Mouse (Mus musculus) kidney, embryonic 15.5 days (tissue): Measurements from ENCODE around the gene Sgf29. TPM values are rescaled to one million over a fixed set of nuclear protein-coding genes. Genes with fewer than 3 reads are reported as not detected.

Experiments used
- ATAC-seq: fragments of 200-750 bp; cut with Nextera tagmentation; replicated peaks from 2 replicates; pipeline ENCODE4 v1.8.0; 2017; ENCODE audit warnings: moderate TSS enrichment; ENCODE audit not compliant: low FRiP score
- H3K27ac ChIP-seq: fragments of 300-500 bp; sonication (generic); 2 replicates; pipeline ENCODE4 v1.5.1; 2015; ENCODE audit warnings: mild to moderate bottlenecking, inconsistent platforms
- H3K27me3 ChIP-seq: fragments of 300-500 bp; sonication (generic); 2 replicates; pipeline ENCODE4 v1.6.1; 2015; ENCODE audit warnings: inconsistent platforms
- H3K36me3 ChIP-seq: fragments of 300-500 bp; sonication (generic); 2 replicates; pipeline ENCODE4 v1.6.1; 2015; ENCODE audit warnings: inconsistent platforms
- H3K4me1 ChIP-seq: fragments of 300-500 bp; sonication (generic); 2 replicates; pipeline ENCODE4 v1.6.1; 2015; ENCODE audit warnings: inconsistent platforms
- H3K4me2 ChIP-seq: fragments of 300-500 bp; sonication (generic); 2 replicates; pipeline ENCODE4 v1.6.1; 2015; ENCODE audit warnings: moderate library complexity, mild to moderate bottlenecking, inconsistent platforms
- H3K4me3 ChIP-seq: fragments of 300-500 bp; sonication (generic); replicated peaks from 2 replicates; pipeline ENCODE4 v1.5.1; 2015; ENCODE audit warnings: mild to moderate bottlenecking, inconsistent platforms
- H3K9ac ChIP-seq: fragments of 300-500 bp; sonication (generic); 2 replicates; pipeline ENCODE4 v1.6.1; 2015; ENCODE audit warnings: mild to moderate bottlenecking, inconsistent platforms
- H3K9me3 ChIP-seq: fragments of 300-500 bp; sonication (generic); replicated peaks from 2 replicates; pipeline ENCODE4 v1.6.1; 2016; ENCODE audit warnings: inconsistent platforms
- WGBS: fragments of 180-500 bp; shearing (Covaris S2); methylation state at CpG from one replicate; pipeline ENCODE4 v1.1.7; 2015; ENCODE audit warnings: mixed read lengths; 5-methylcytosine and 5-hydroxymethylcytosine counted together
- polyA plus RNA-seq: library from polyadenylated mRNA; unstranded; fragments of >200 nt; fragmentation: Nextera tagmentation; extraction: Ambion mirVana; gene quantifications from 2 replicates; pipeline ENCODE4 v1.2.1, GENCODE M21; 2015

The Sgf29 gene
- polyA plus RNA-seq, 1 experiment from 2014 or later, result 55.0 TPM

GRCm38 (mm10) chr7:126701559-126702357 lies 52.6 kb downstream of the Sgf29 start:
- Histone ChIP-seq H3K9me3 (no peaks in the 10 kb centered on the region), H3K27ac (no peak overlapping the region), H3K4me3 (no peak overlapping the region), H3K27me3 (peaks cover 44% of the 10 kb centered on the region), H3K4me1 (peaks cover 32% of the 10 kb centered on the region), H3K4me2 (peak overlapping the region; percentile 39), H3K36me3 (peaks cover 17% of the 10 kb centered on the region; the same call in 1 of the 2 replicates), H3K9ac (0 out of 2 replicates have a peak overlapping the region, but pooled peaks have one; percentile 14)
- WGBS, result 59% methylated on average over 24 of the region's 24 CpGs
- ATAC-seq, result no peak

- no peak overlapping the region for H3K27ac ChIP-seq
- WGBS, result 78% methylated on average over 6 of the region's 6 CpGs
- H3K9me3 ChIP-seq, result no peaks in the 10 kb centered on the region
- H3K4me2 ChIP-seq, result no peak overlapping the region
- peaks cover 15% of the 10 kb centered on the region; the same call in 1 of the 2 replicates for H3K36me3 ChIP-seq
- ATAC-seq, result no peak
- H3K4me3 ChIP-seq, result no peak overlapping the region
- peaks cover 26% of the 10 kb centered on the region for H3K4me1 ChIP-seq
- H3K27me3 ChIP-seq, result peaks cover 44% of the 10 kb centered on the region
- no peak overlapping the region for H3K9ac ChIP-seq
Measured at GRCm38 (mm10) chr7:126702358-126702757, 53.2 kb downstream of the Sgf29 start.

- H3K27me3 ChIP-seq, result peaks cover 44% of the 10 kb centered on the region
- H3K36me3 ChIP-seq, result 0 out of 2 replicates have a peak, but pooled peaks cover 9% of the 10 kb centered on the region
- H3K27ac ChIP-seq, result no peak overlapping the region
- 75% methylated on average over 12 of the region's 12 CpGs for WGBS
- 0 out of 2 replicates have a peak overlapping the region, but pooled peaks have one; percentile 95 for H3K4me2 ChIP-seq
- H3K9ac ChIP-seq, result no peak overlapping the region
- H3K4me1 ChIP-seq, result peaks cover 26% of the 10 kb centered on the region
- no peaks in the 10 kb centered on the region for H3K9me3 ChIP-seq
- ATAC-seq, result no peak
- H3K4me3 ChIP-seq, result peak overlapping the region; percentile 49
Measured at GRCm38 (mm10) chr7:126702861-126703756, 54.0 kb downstream of the Sgf29 start.

GRCm38 (mm10) chr7:126703757-126704077 lies 54.6 kb downstream of the Sgf29 start:
- Histone ChIP-seq H3K27ac (no peak overlapping the region), H3K36me3 (0 out of 2 replicates have a peak, but pooled peaks cover 9% of the 10 kb centered on the region)
- ATAC-seq, result no peak

GRCm38 (mm10) chr7:126704121-126704980 lies 55.2 kb downstream of the Sgf29 start:
- ATAC-seq, result peak; percentile 75
- H3K36me3 ChIP-seq, result 0 out of 2 replicates have a peak, but pooled peaks cover 4% of the 10 kb centered on the region
- peak overlapping the region; percentile 50 for H3K9ac ChIP-seq
- H3K27me3 ChIP-seq, result peaks cover 44% of the 10 kb centered on the region
- peak overlapping the region; percentile 49 for H3K4me3 ChIP-seq
- no peak overlapping the region for H3K27ac ChIP-seq
- peaks cover 26% of the 10 kb centered on the region for H3K4me1 ChIP-seq
- WGBS, result 2% methylated on average over 39 of the region's 39 CpGs
- H3K9me3 ChIP-seq, result no peaks in the 10 kb centered on the region
- H3K4me2 ChIP-seq, result peak overlapping the region; percentile 95

More at GRCm38 (mm10) chr7:126703757-126704077, 54.6 kb downstream of the Sgf29 start:
- peak overlapping the region; percentile 95 for H3K4me2 ChIP-seq
- H3K4me3 ChIP-seq, result peak overlapping the region; percentile 49
- H3K9me3 ChIP-seq, result no peaks in the 10 kb centered on the region
- no peak overlapping the region for H3K9ac ChIP-seq
- 12% methylated on average over 7 of the region's 7 CpGs for WGBS
- peaks cover 26% of the 10 kb centered on the region for H3K4me1 ChIP-seq
- peaks cover 44% of the 10 kb centered on the region for H3K27me3 ChIP-seq

- no peak within 1 kb of the TSS for H3K4me3 ChIP-seq
- peaks cover 35% of the 10 kb centered on the region for H3K27me3 ChIP-seq
- ATAC-seq, result no peak
- H3K9ac ChIP-seq, result no peak within 1 kb of the TSS
- 85% methylated on average over 19 of the region's 19 CpGs for WGBS
- no peak within 1 kb of the TSS for H3K27ac ChIP-seq
- peaks cover 17% of the 10 kb centered on the region for H3K4me1 ChIP-seq
- H3K36me3 ChIP-seq, result no peaks in the 10 kb centered on the region
- H3K4me2 ChIP-seq, result no peak within 1 kb of the TSS
- no peaks in the 10 kb centered on the region for H3K9me3 ChIP-seq
Measured at GRCm38 (mm10) chr7:126707442-126708174, 58.5 kb downstream of the Sgf29 start, which contains the start of gene Coro1a. TSS of gene Coro1a (minus strand) at chr7:126707787.

- Histone ChIP-seq H3K4me2 (no peak overlapping the region), H3K4me3 (no peak overlapping the region), H3K9me3 (no peaks in the 10 kb centered on the region), H3K36me3 (no peaks in the 10 kb centered on the region), H3K4me1 (peaks cover 17% of the 10 kb centered on the region), H3K27ac (no peak overlapping the region), H3K9ac (no peak overlapping the region), H3K27me3 (peaks cover 28% of the 10 kb centered on the region)
- ATAC-seq, result no peak
- WGBS, result 83% methylated on average over 10 of the region's 10 CpGs
Measured at GRCm38 (mm10) chr7:126708175-126708952, 59.3 kb downstream of the Sgf29 start.

- H3K9ac ChIP-seq, result no peak overlapping the region
- H3K4me2 ChIP-seq, result no peak overlapping the region
- no peak overlapping the region for H3K27ac ChIP-seq
- no peaks in the 10 kb centered on the region; the same call in 1 of the 2 replicates for H3K4me1 ChIP-seq
- H3K9me3 ChIP-seq, result no peaks in the 10 kb centered on the region
- ATAC-seq, result no peak
- no peaks in the 10 kb centered on the region for H3K36me3 ChIP-seq
- H3K27me3 ChIP-seq, result peaks cover 10% of the 10 kb centered on the region
- H3K4me3 ChIP-seq, result no peak overlapping the region
- WGBS, result 63% methylated on average over 4 of the region's 4 CpGs
Measured at GRCm38 (mm10) chr7:126710266-126710665, 61.2 kb downstream of the Sgf29 start.

- Histone ChIP-seq H3K4me1 (no peaks in the 10 kb centered on the region), H3K27ac (no peak overlapping the region), H3K9me3 (no peaks in the 10 kb centered on the region), H3K36me3 (no peaks in the 10 kb centered on the region), H3K4me2 (no peak overlapping the region), H3K9ac (no peak overlapping the region), H3K4me3 (no peak overlapping the region), H3K27me3 (no peaks in the 10 kb centered on the region)
- WGBS, result 72% methylated on average over 3 of the region's 3 CpGs
- ATAC-seq, result no peak
Measured at GRCm38 (mm10) chr7:126711910-126712309, 62.8 kb downstream of the Sgf29 start.

GRCm38 (mm10) chr7:126715679-126716078 lies 66.6 kb downstream of the Sgf29 start:
- no peak for ATAC-seq
- Histone ChIP-seq H3K4me1 (no peaks in the 10 kb centered on the region), H3K4me2 (no peak overlapping the region), H3K36me3 (no peaks in the 10 kb centered on the region), H3K9ac (no peak overlapping the region), H3K27me3 (no peaks in the 10 kb centered on the region), H3K27ac (no peak overlapping the region), H3K9me3 (no peaks in the 10 kb centered on the region), H3K4me3 (no peak overlapping the region)
- WGBS, result 74% methylated on average over 4 of the region's 4 CpGs
